Mouse (Mus musculus): ENCODE measurements around the gene Olfr1006.
"Not testable (repeated sequence)": the region's sequence is repeated elsewhere in the genome, so short reads cannot be mapped to it uniquely, and the experiment has no call there.

DNA sequence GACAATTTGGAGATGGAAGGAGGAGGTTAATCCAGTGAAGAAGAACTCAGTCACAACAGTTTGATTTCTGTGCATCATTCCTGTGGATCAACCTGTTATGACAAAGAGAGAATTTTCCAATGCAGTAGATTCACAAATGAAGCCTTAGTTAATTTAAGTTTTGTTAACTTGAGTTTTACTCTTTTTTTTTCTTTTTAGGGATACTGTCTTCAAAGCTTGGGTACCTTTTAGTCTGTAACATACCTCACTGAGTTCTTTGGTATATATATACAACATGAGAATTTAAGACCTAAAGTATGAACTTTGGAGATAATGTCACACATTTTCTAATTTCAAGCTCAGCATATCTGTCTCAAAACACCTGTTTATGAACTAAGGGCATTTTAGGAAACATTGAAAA is 14.2 kb downstream of the Olfr1006 start, which contains the start of gene Olfr154:
- not testable (repeated sequence) for TF ChIP-seq CTCF (IDR thresholded peaks at IDR 0.05; ENCODE audit: control insufficient read depth, insufficient read depth, insufficient read length); MYOD1 (IDR thresholded peaks at IDR 0.05; ENCODE audit: control insufficient read depth, insufficient read length, low read depth); MYOG (IDR thresholded peaks at IDR 0.05; ENCODE audit: control insufficient read depth, extremely low read depth, insufficient read length); USF1 (IDR thresholded peaks at IDR 0.05; ENCODE audit: low read depth)

Data from C2C12 (cell line).